Mouse (Mus musculus) hindbrain, embryonic 15.5 days (tissue): ENCODE measurements at regions not wholly inside any gene's neighbourhood (a gene's known extent, or its start where the extent isn't known, plus 50 kb on each side); places are given as distances from the start of the nearest gene placed in this dataset.

ENCODE experiments used
- ATAC-seq: fragments of 200-750 bp; cut with Nextera tagmentation; 2 replicates; pipeline ENCODE4 v1.8.0; 2017; ENCODE audit warnings: low read depth, moderate number of reproducible peaks, moderate TSS enrichment; ENCODE audit not compliant: low FRiP score
- H3K27ac ChIP-seq: fragments of 300-500 bp; sonication (generic); replicated peaks from 2 replicates; pipeline ENCODE4 v1.5.1; 2015; ENCODE audit warnings: mild to moderate bottlenecking, inconsistent platforms
- H3K27me3 ChIP-seq: fragments of 300-500 bp; sonication (generic); 2 replicates; pipeline ENCODE4 v1.6.1; 2015; ENCODE audit warnings: control low read depth, inconsistent platforms
- H3K36me3 ChIP-seq: fragments of 300-500 bp; sonication (generic); 2 replicates; pipeline ENCODE4 v1.6.1; 2015; ENCODE audit warnings: control low read depth, inconsistent platforms
- H3K4me1 ChIP-seq: fragments of 300-500 bp; sonication (generic); replicated peaks from 2 replicates; pipeline ENCODE4 v1.6.1; 2015; ENCODE audit warnings: control low read depth, inconsistent platforms
- H3K4me2 ChIP-seq: fragments of 300-500 bp; sonication (generic); 2 replicates; pipeline ENCODE4 v1.6.1; 2015; ENCODE audit warnings: moderate library complexity, mild to moderate bottlenecking, inconsistent platforms
- H3K4me3 ChIP-seq: fragments of 300-500 bp; sonication (generic); 2 replicates; pipeline ENCODE4 v1.5.1; 2015; ENCODE audit warnings: mild to moderate bottlenecking, inconsistent platforms
- H3K9ac ChIP-seq: fragments of 300-500 bp; sonication (generic); 2 replicates; pipeline ENCODE4 v1.6.1; 2015; ENCODE audit warnings: inconsistent platforms
- H3K9me3 ChIP-seq: fragments of 300-500 bp; sonication (generic); 2 replicates; pipeline ENCODE4 v1.6.1; 2016; ENCODE audit warnings: control low read depth, inconsistent platforms
- WGBS: fragments of 180-500 bp; shearing (Covaris S2); methylation state at CpG from one replicate; pipeline ENCODE4 v1.1.7; 2015; 5-methylcytosine and 5-hydroxymethylcytosine counted together

DNA sequence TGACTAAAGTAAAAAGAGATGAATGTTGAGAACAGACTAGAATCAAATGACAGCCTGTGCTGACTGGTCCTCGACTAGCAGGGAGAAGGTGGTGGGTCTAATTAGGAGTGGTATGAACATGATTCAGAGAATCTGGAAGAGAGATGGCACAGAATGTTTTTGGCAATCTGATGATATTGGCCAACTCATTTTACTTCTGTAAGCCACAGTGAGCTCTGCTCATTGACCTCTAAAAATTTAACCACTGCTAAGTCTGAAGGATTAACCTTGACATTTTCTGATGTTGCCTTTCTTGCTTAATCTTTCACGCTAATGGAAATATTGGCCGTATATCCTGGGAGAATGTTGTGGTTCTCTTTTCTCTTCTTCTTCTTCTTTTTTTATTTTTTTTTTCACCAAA is 1041.6 kb upstream of the Got2 start:
- H3K4me3 ChIP-seq, result no peak overlapping the region
- 76% methylated on average over 3 of the region's 3 CpGs for WGBS
- H3K27ac ChIP-seq, result no peak overlapping the region
- H3K27me3 ChIP-seq, result no peaks in the 10 kb centered on the region
- no peaks in the 10 kb centered on the region for H3K9me3 ChIP-seq
- ATAC-seq, result no peak
- no peaks in the 10 kb centered on the region for H3K4me1 ChIP-seq
- no peak overlapping the region for H3K9ac ChIP-seq
- no peak overlapping the region for H3K4me2 ChIP-seq
- H3K36me3 ChIP-seq, result no peaks in the 10 kb centered on the region

DNA sequence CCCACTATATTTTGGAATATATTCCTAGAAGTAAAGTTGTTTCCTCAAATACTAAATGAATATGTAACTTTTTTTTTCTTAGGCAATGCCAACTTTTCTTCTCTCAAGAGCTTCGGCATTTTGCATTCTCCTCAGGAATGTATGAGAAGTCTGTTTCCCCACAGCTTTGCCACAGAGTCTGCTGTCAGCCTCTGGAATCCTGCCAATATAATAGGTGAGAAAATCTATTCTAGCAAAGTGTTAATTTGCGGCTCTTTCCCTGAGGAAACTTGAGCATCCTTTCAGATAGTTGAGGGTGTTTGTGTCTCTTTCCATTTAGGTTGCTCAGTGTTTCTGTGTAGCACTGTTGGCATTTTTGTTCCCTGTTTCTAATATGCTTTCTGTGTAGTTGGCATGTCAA is 992.6 kb upstream of the Got2 start:
- no peaks in the 10 kb centered on the region for H3K9me3 ChIP-seq
- no peaks in the 10 kb centered on the region for H3K36me3 ChIP-seq
- 54% methylated on average over 2 of the region's 2 CpGs for WGBS

DNA sequence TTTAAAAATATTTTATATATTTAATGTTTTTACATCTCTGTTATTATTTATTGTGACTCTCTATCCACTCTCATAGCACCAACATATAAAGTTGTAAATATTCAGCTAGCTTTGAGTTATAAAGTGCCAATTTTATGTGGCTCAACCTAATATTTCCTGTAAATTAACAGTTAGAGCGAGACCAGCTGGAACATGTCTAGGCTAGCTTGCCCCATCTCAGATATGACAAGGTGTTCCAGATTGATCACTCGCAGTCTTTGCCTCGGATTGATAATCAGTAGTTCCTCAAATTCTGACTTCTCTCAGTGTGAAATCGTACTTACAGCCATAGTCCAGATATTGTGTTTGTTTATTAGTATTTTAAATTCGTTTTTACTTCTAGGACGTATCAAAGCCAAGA is 990.4 kb upstream of the Got2 start:
- Histone ChIP-seq H3K9me3 (no peaks in the 10 kb centered on the region), H3K4me2 (no peak overlapping the region), H3K4me3 (no peak overlapping the region), H3K27me3 (no peaks in the 10 kb centered on the region), H3K9ac (no peak overlapping the region), H3K27ac (no peak overlapping the region), H3K36me3 (no peaks in the 10 kb centered on the region), H3K4me1 (no peaks in the 10 kb centered on the region)
- WGBS, result 86% methylated on average over 6 of the region's 6 CpGs
- ATAC-seq, result no peak

More for the DNA sequence above, 992.6 kb upstream of the Got2 start:
- ATAC-seq, result no peak
- Histone ChIP-seq H3K4me1 (no peaks in the 10 kb centered on the region), H3K9ac (no peak overlapping the region), H3K27me3 (no peaks in the 10 kb centered on the region), H3K27ac (no peak overlapping the region), H3K4me2 (no peak overlapping the region), H3K4me3 (no peak overlapping the region)

DNA sequence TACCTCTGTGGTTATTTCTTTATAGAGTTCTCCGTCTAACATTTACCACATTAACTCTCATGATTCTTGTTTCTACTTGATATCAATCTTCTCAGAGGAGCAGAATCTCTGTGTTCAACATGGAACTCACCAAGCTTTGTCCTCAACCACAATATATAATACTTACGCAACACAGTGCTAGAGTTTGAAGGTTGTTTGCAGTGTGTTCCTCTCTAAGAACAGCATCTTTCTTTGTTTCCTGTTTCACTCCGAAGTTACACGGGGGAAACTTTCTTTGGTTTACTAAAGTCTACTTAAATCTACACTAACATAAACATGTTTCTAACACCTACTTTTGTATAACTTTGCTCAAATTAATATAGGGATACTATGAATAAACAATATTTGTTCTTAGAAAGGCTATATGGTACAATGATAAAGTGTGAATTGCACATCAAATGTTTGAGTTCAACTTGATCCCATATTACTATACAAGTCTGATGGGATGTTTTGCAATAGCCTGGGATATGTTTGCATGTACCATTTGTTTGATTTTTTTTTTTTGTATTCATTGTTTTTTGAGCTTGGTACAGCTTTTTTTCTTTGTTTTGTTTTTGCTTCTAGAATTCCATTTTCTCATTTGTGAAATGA is 985.2 kb upstream of the Got2 start:
- H3K36me3 ChIP-seq, result no peaks in the 10 kb centered on the region
- H3K9me3 ChIP-seq, result no peaks in the 10 kb centered on the region
- 97% methylated on average over 4 of the region's 4 CpGs for WGBS
- no peak for ATAC-seq
- H3K4me1 ChIP-seq, result no peaks in the 10 kb centered on the region
- H3K9ac ChIP-seq, result no peak overlapping the region
- H3K27me3 ChIP-seq, result no peaks in the 10 kb centered on the region
- no peak overlapping the region for H3K27ac ChIP-seq
- no peak overlapping the region for H3K4me3 ChIP-seq
- no peak overlapping the region for H3K4me2 ChIP-seq

DNA sequence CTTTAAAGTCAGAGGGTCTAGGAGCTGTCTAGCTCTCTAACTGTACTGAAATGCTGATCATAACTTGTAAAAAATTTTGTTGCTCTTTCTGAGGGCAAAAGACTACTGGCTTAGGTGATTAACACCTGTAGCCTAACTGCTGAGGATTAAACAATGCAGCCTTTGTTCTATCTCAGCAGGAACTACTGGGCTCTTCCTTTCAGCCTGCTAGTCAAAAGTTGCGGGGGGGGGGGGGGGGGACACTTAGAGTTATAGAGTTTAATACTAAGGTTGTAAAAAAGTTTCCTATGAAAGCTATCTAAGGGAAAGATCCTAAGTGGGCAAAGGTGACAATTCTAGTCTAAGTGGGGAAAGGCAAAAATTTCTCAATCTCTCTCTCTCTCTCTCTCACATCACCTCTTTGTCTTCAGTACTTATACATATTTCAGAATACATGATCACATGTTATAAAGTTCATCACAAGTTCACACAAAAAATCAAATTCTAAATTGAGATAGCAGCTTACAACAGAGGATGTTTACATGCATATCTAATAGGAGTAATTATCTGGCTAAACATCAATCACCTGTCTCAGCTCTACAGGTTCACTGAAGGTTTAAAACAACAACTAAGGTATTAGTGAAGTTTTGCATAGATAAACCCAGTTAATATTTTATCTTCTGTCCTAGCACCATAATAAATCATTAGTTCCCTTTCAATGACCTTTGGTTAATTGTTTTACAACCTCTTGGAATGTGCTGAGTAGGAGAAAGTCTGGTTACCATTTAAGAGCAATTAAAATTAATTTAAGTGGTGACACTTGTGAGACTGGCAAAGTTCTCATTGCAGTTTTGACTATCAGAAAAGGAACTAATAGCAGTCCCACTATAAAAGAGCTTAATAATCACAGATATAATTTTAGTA is 980.1 kb upstream of the Got2 start:
- H3K4me2 ChIP-seq, result no peak overlapping the region
- H3K27me3 ChIP-seq, result no peaks in the 10 kb centered on the region
- no peak overlapping the region for H3K9ac ChIP-seq
- H3K36me3 ChIP-seq, result no peaks in the 10 kb centered on the region
- H3K4me3 ChIP-seq, result no peak overlapping the region
- WGBS, result 18% methylated on average over 1 of the region's 1 CpGs
- peaks cover 5% of the 10 kb centered on the region; the same call in 1 of the 2 replicates for H3K4me1 ChIP-seq
- no peak overlapping the region for H3K27ac ChIP-seq
- H3K9me3 ChIP-seq, result no peaks in the 10 kb centered on the region
- no peak for ATAC-seq

DNA sequence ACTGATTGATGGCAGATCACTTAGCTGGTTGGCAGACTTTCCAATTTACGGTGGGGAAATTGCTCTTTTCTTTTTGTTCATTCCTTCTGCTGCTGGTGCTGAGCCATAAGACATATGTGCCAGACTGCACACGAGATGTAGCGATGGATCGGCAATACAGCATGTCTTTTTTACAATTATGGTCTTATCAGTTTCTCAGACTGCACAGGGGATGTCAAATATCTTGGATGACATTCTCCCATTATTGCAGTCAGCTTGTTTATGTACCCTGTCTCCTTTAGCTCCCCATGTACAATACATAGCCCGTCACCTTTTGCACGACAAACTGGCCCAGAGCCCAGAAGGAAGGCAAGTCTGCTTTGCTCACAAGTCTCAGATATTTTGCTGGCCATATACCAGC is 976.3 kb upstream of the Got2 start:
- WGBS, result 29% methylated on average over 6 of the region's 6 CpGs
- peaks cover 5% of the 10 kb centered on the region; the same call in 1 of the 2 replicates for H3K4me1 ChIP-seq
- peak; percentile 54; the same call in 1 of the 2 replicates for ATAC-seq
- no peak overlapping the region for H3K9ac ChIP-seq
- peak overlapping the region; percentile 53 for H3K27ac ChIP-seq
- H3K36me3 ChIP-seq, result no peaks in the 10 kb centered on the region
- peak overlapping the region; percentile 33 for H3K4me2 ChIP-seq
- no peaks in the 10 kb centered on the region for H3K27me3 ChIP-seq
- no peaks in the 10 kb centered on the region for H3K9me3 ChIP-seq
- no peak overlapping the region for H3K4me3 ChIP-seq

DNA sequence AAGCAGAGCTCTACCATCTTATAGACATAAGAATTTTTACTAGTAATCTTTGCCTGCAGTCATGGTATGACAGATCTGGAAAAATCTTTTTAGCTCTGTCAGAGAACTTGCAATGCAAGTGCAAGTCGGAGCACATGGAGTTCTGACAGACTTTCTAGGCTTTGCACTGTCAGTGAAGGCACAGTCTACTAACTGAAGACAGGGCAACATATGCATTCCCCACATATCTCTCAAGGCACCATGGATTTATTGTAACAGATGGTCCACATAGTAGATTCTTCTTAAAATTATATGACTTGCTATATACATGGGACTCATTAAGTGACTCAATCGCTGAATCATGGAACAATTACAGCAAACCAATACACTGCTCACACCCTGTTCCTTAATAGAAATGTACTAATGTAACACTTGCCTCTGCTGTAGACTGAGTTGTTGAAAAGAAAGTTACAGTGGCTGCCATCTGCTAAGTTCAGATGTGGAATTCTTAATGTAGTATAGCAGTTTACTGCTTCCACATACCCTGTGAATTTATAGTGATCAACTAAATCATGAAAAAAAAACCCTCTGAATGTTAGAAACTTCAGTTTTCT is 972.6 kb upstream of the Got2 start:
- no peaks in the 10 kb centered on the region for H3K27me3 ChIP-seq
- peaks cover 5% of the 10 kb centered on the region; the same call in 1 of the 2 replicates for H3K4me1 ChIP-seq
- H3K9me3 ChIP-seq, result 0 out of 2 replicates have a peak, but pooled peaks cover 3% of the 10 kb centered on the region
- no peak overlapping the region for H3K4me3 ChIP-seq
- H3K36me3 ChIP-seq, result no peaks in the 10 kb centered on the region
- ATAC-seq, result no peak
- no peak overlapping the region for H3K4me2 ChIP-seq
- H3K9ac ChIP-seq, result no peak overlapping the region
- no peak overlapping the region for H3K27ac ChIP-seq
- 80% methylated on average over 2 of the region's 2 CpGs for WGBS

DNA sequence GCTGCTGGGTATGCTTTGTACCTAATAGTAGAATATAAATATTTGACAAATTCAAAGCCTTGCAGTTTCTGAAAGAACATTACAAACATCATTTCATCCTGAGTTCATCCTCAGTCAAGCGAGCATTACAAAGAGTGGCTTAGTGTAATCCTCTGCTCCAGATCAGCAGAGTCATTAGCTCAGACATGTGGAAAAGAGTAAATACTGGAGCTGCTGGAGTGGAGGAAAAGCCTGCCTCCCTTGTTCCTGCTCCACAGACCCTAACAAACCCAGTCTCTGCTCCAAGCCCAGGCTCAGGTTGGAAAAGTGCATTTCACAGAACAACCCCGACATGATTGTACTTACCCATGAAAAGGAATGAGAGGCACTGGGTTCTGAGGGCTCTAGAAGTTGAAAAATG is 955.2 kb upstream of the Got2 start:
- Histone ChIP-seq H3K9ac (no peak overlapping the region), H3K36me3 (no peaks in the 10 kb centered on the region), H3K27me3 (no peaks in the 10 kb centered on the region), H3K9me3 (no peaks in the 10 kb centered on the region), H3K4me1 (no peaks in the 10 kb centered on the region), H3K27ac (no peak overlapping the region), H3K4me3 (no peak overlapping the region), H3K4me2 (no peak overlapping the region)
- WGBS, result 73% methylated on average over 2 of the region's 2 CpGs
- ATAC-seq, result no peak

DNA sequence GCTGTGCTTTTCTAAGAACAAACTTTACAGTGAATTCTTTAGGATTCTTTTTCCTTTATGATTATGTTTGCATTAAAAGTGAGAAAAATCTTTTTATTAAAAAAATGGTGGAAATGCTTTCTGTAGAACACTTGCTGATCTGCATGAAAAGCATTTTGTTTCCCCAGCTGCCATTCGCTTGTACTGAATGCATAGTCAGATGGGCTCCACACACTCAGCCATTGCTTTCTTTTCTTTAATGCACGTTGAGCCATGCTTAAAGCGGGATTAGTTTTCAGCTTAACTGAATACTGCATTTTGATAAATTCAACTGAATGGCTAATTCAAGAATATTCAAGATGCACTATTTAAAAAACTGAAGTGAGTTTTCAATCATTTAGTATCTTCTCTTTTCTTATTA is 947.2 kb upstream of the Got2 start:
- no peaks in the 10 kb centered on the region for H3K9me3 ChIP-seq
- no peak overlapping the region for H3K4me3 ChIP-seq
- no peaks in the 10 kb centered on the region for H3K36me3 ChIP-seq
- no peak for ATAC-seq
- H3K9ac ChIP-seq, result no peak overlapping the region
- no peak overlapping the region for H3K27ac ChIP-seq
- 67% methylated on average over 3 of the region's 3 CpGs for WGBS
- no peak overlapping the region for H3K4me2 ChIP-seq
- no peaks in the 10 kb centered on the region for H3K4me1 ChIP-seq
- no peaks in the 10 kb centered on the region for H3K27me3 ChIP-seq

DNA sequence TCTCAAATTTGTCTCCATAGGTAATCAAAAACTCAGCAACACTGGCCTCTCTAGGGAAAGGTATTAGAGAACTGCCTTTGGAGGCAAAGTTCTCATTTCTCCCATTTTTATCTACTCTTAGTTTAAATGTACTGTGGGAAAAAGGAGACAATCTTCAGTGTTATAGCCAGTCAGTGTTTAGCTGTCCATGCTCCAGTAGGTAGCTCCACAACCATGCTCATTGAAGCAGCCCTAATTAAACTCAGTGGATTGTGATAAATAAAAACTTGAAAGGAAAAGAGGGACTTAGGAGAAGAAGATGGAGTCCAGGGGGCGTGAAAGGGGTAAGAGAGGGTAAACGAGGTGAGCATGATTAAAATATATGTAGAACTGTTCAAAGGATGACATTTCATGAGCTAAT is 946.3 kb upstream of the Got2 start:
- WGBS, result 61% methylated on average over 2 of the region's 2 CpGs
- no peaks in the 10 kb centered on the region for H3K9me3 ChIP-seq
- H3K4me1 ChIP-seq, result no peaks in the 10 kb centered on the region
- no peak overlapping the region for H3K27ac ChIP-seq
- H3K4me2 ChIP-seq, result no peak overlapping the region
- no peaks in the 10 kb centered on the region for H3K27me3 ChIP-seq
- no peak for ATAC-seq
- H3K36me3 ChIP-seq, result no peaks in the 10 kb centered on the region
- no peak overlapping the region for H3K4me3 ChIP-seq
- H3K9ac ChIP-seq, result no peak overlapping the region

DNA sequence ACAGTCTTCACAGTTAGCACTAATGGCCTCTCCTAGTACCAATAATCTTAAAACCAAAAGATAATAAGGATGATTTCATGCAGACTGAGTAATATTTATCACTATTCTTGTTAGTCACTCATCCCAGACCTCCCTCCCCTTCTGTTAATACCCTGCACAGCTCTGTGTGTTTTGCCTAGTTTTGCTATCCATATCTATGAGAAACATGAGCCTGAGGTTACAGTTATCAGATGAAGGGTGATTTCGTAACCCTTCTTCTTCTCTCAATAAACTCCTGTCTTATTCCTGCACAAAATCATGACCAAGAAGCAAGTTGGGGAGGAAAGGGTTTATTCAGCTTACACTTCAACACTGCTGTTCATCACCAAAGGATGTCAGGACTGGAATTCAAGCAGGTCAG is 940.9 kb upstream of the Got2 start:
- Histone ChIP-seq H3K9ac (no peak overlapping the region), H3K9me3 (no peaks in the 10 kb centered on the region), H3K4me1 (no peaks in the 10 kb centered on the region), H3K27me3 (no peaks in the 10 kb centered on the region), H3K4me2 (no peak overlapping the region), H3K27ac (no peak overlapping the region), H3K36me3 (no peaks in the 10 kb centered on the region), H3K4me3 (no peak overlapping the region)
- no peak for ATAC-seq
- 92% methylated on average over 1 of the region's 1 CpGs for WGBS

DNA sequence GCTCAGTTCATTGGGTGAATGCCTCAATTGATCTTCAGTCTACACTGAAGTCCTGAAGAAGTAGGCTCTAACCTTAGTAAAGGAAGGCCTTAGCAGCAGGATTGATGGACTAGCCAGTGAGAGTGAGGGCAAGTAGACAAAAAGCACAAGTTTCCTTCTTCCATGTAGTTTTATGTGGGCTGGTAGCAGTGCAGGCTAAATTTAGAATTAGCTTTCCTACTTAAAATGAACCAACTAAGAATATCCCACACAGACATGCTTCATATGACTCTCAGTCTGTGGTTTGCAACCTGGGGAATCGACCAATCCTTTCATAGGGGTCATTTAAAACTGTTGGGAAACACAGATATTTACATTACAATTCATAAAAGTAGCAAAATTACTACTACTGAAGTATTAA is 922.2 kb upstream of the Got2 start:
- Histone ChIP-seq H3K4me2 (no peak overlapping the region), H3K9me3 (no peaks in the 10 kb centered on the region), H3K27ac (no peak overlapping the region), H3K9ac (no peak overlapping the region), H3K4me3 (no peak overlapping the region), H3K4me1 (no peaks in the 10 kb centered on the region), H3K27me3 (no peaks in the 10 kb centered on the region), H3K36me3 (no peaks in the 10 kb centered on the region)
- WGBS, result 92% methylated on average over 1 of the region's 1 CpGs
- no peak for ATAC-seq
